Comparison of ENCODE assay signal across 22 mouse cellular contexts in genomic region chr4:111483499-111483898, GRCm38 (mm10).
A peak's percentile ranks its signal among the peaks of the same experiment; 100 is the strongest.
DNase-seq lines count a peak whose midpoint lies in the region; ATAC-seq lines count a peak whose summit lies in the region.
"Had no signal": no experiment of that assay in that cellular context is flagged by ENCODE, and none has a peak within 500 bp of the region (broad histone marks: within the 10 kb centered on the region; RNA-seq: fewer than 3 reads in every experiment).

No protein-coding gene starts in this region.

- 66% methylated on average over 5 of the region's 5 CpGs for WGBS in intestine, embryonic 15.5 days
- 64% methylated on average over 5 of the region's 5 CpGs for WGBS in intestine, embryonic 16.5 days

- no peaks in the 10 kb centered on the region for H3K27me3 ChIP-seq in intestine, embryonic 15.5 days (replicated peaks)
- H3K27me3 ChIP-seq in intestine, embryonic 16.5 days (replicated peaks; ENCODE audit: control insufficient read depth, insufficient read depth, low read length), result no peaks in the 10 kb centered on the region
- H3K27me3 ChIP-seq: embryonic facial prominence, embryonic 13.5 days; embryonic facial prominence, embryonic 15.5 days had no signal

- no peak overlapping the region for H3K4me3 ChIP-seq in intestine, embryonic 15.5 days (replicated peaks)
- no peak overlapping the region for H3K4me3 ChIP-seq in intestine, embryonic 16.5 days (ENCODE audit: low read length)
- H3K4me3 ChIP-seq: embryonic facial prominence, embryonic 13.5 days; embryonic facial prominence, embryonic 15.5 days; erythroblast, embryonic 14.5 days; forebrain, embryonic 10.5 days; forebrain, embryonic 12.5 days had no signal

- no peaks in the 10 kb centered on the region for H3K9me3 ChIP-seq in intestine, embryonic 15.5 days
- no peaks in the 10 kb centered on the region for H3K9me3 ChIP-seq in intestine, embryonic 16.5 days (ENCODE audit: control insufficient read depth, low read length)
- H3K9me3 ChIP-seq: embryonic facial prominence, embryonic 13.5 days; embryonic facial prominence, embryonic 15.5 days; forebrain, embryonic 10.5 days; forebrain, embryonic 12.5 days had no signal

- no peak overlapping the region for H3K27ac ChIP-seq in intestine, embryonic 15.5 days
- no peak overlapping the region for H3K27ac ChIP-seq in intestine, embryonic 16.5 days (ENCODE audit: low read length)
- H3K27ac ChIP-seq: embryonic facial prominence, embryonic 13.5 days; embryonic facial prominence, embryonic 15.5 days; forebrain, embryonic 10.5 days; forebrain, embryonic 12.5 days had no signal

- peak; percentile 16 for DNase-seq in yolk sac, embryonic 10.5 days (ENCODE audit: low spot score)
- no peak for DNase-seq in spleen, postnatal 10 days (ENCODE audit: low spot score in 2 of 2)
- no peak for DNase-seq in right cerebral cortex, postnatal 14 days
- DNase-seq: adrenal gland, adult 2 months; adrenal gland, postnatal 10 days; adrenal gland, postnatal 25 days; cerebellum, adult 11 months; cerebellum, adult 18-20 months; cerebellum, adult 8-10 months; cerebellum, adult 9-11 months; cerebellum, postnatal 14 days; cerebellum, postnatal 36 days; embryo, embryonic 11 days had no signal

- no peak overlapping the region for H3K4me2 ChIP-seq in intestine, embryonic 15.5 days (replicated peaks)
- H3K4me2 ChIP-seq in intestine, embryonic 16.5 days (ENCODE audit: low read depth, low read length), result no peak overlapping the region
- H3K4me2 ChIP-seq: embryonic facial prominence, embryonic 13.5 days; embryonic facial prominence, embryonic 15.5 days; forebrain, embryonic 12.5 days had no signal

- no peaks in the 10 kb centered on the region for H3K36me3 ChIP-seq in intestine, embryonic 15.5 days
- no peaks in the 10 kb centered on the region for H3K36me3 ChIP-seq in intestine, embryonic 16.5 days (ENCODE audit: control insufficient read depth, insufficient read depth, low read length)
- H3K36me3 ChIP-seq: embryonic facial prominence, embryonic 13.5 days; embryonic facial prominence, embryonic 15.5 days; forebrain, embryonic 10.5 days; forebrain, embryonic 12.5 days had no signal

- H3K9ac ChIP-seq in intestine, embryonic 15.5 days, result no peak overlapping the region
- no peak overlapping the region for H3K9ac ChIP-seq in intestine, embryonic 16.5 days (ENCODE audit: low read depth, low read length)
- H3K9ac ChIP-seq: embryonic facial prominence, embryonic 13.5 days; embryonic facial prominence, embryonic 15.5 days; forebrain, embryonic 12.5 days had no signal

- H3K4me1 ChIP-seq in intestine, embryonic 15.5 days (replicated peaks), result 0 out of 2 replicates have a peak, but pooled peaks cover 3% of the 10 kb centered on the region
- peaks cover 7% of the 10 kb centered on the region for H3K4me1 ChIP-seq in intestine, embryonic 16.5 days (ENCODE audit: control insufficient read depth, insufficient read depth, low read length)

- ATAC-seq in intestine, embryonic 15.5 days, result peak; percentile 43; the same call in 1 of the 2 replicates
- ATAC-seq in intestine, embryonic 16.5 days, result peak; percentile 78
- ATAC-seq: forebrain, embryonic 14.5 days; forebrain, embryonic 16.5 days had no signal
